Mouse (Mus musculus) layer of hippocampus, postnatal 10 days (tissue): ENCODE data around the gene Fbf1. TPM values are rescaled to one million over a fixed set of nuclear protein-coding genes. Genes with fewer than 3 reads are reported as not detected.

Experiments
- total RNA-seq, 2 experiments: library from RNA; stranded (reverse); gene quantifications; 2 replicates each; pipeline ENCODE4 v1.2.3; 2021

Gene Fbf1
- total RNA-seq, 2 experiments from 2014 or later: 84.7 to 94.9 TPM

Other genes starting within 250 kb of the Fbf1 start
- gene Sap30bp, start 234.9 kb downstream of the Fbf1 start, total RNA-seq: 10 to 100 TPM; 52.6 to 53.4 TPM
- gene Recql5, start 234.7 kb downstream of the Fbf1 start, total RNA-seq: 10 to 100 TPM; 21.6 to 25.5 TPM
- gene Itgb4, start 193.5 kb downstream of the Fbf1 start, total RNA-seq: 1 to 10 TPM in 1 of 2 experiments, under 1 TPM in 1; 0.85 to 1.3 TPM
- gene Galk1, start 155.4 kb downstream of the Fbf1 start, total RNA-seq: 10 to 100 TPM; 20.5 to 24.7 TPM
- 100 to 1,000 TPM; 400 to 469 TPM for gene H3f3b, start 140.2 kb downstream of the Fbf1 start, total RNA-seq
- gene Unk, start 137.8 kb downstream of the Fbf1 start, total RNA-seq: 10 to 100 TPM; 23.9 to 28.1 TPM
- gene Unc13d, start 90.2 kb downstream of the Fbf1 start, total RNA-seq: 1 to 10 TPM; 1.3 TPM
- gene Wbp2, start 81.2 kb downstream of the Fbf1 start, total RNA-seq: 100 to 1,000 TPM; 199 to 238 TPM
- 1 to 10 TPM; 6.4 to 7.2 TPM for gene Trim47, start 41.0 kb downstream of the Fbf1 start, total RNA-seq
- 1 to 10 TPM; 5.3 to 5.5 TPM for gene Trim65, start 37.0 kb downstream of the Fbf1 start, total RNA-seq
- gene Mrpl38, start 29.3 kb downstream of the Fbf1 start, total RNA-seq: 10 to 100 TPM; 55.6 to 64.8 TPM
- 10 to 100 TPM; 39.0 to 46.2 TPM for gene Ten1, start 30.7 kb upstream of the Fbf1 start, total RNA-seq
- 100 to 1,000 TPM; 112 to 116 TPM for gene Acox1, start 30.9 kb upstream of the Fbf1 start, total RNA-seq
- under 1 TPM; 0.57 to 0.65 TPM for gene Evpl, start 69.9 kb upstream of the Fbf1 start, total RNA-seq
- gene Srp68, start 106.1 kb upstream of the Fbf1 start, total RNA-seq: 10 to 100 TPM; 50.5 to 51.9 TPM
- gene Galr2, start 112.8 kb upstream of the Fbf1 start, total RNA-seq: not detected
- 10 to 100 TPM; 84.6 to 97.9 TPM for gene Exoc7, start 139.1 kb upstream of the Fbf1 start, total RNA-seq
- gene Foxj1, start 167.2 kb upstream of the Fbf1 start, total RNA-seq: 10 to 100 TPM in 1 of 2 experiments, 1 to 10 TPM in 1; 9.5 to 10.4 TPM
- 100 to 1,000 TPM; 184 to 186 TPM for gene Rnf157, start 244.9 kb upstream of the Fbf1 start, total RNA-seq